Mouse (Mus musculus) ES-E14 (cell line): ENCODE results near the gene Gng7.

Experiments
- CHD2 ChIP-seq: IDR thresholded peaks from 2 replicates; pipeline ENCODE4 v1.6.1; 2014; ENCODE audit warnings: mild to moderate bottlenecking, low read depth, low read length, inconsistent platforms
- HCFC1 ChIP-seq: IDR thresholded peaks from 2 replicates; pipeline ENCODE4 v1.6.1; 2012; ENCODE audit warnings: low read length, inconsistent platforms, borderline replicate concordance; ENCODE audit not compliant: insufficient read depth
- MAFK ChIP-seq: IDR thresholded peaks from 2 replicates; pipeline ENCODE4 v1.6.1; 2014; ENCODE audit warnings: mild to moderate bottlenecking, low read depth, low read length, inconsistent platforms; ENCODE audit not compliant: insufficient read depth
- ZC3H11A ChIP-seq: IDR thresholded peaks from 2 replicates; pipeline ENCODE4 v1.6.1; 2012; ENCODE audit warnings: low read depth, mild to moderate bottlenecking, inconsistent platforms, low read length, borderline replicate concordance
- ZNF384 ChIP-seq: IDR thresholded peaks from 2 replicates; pipeline ENCODE4 v1.6.1; 2012; ENCODE audit warnings: low read depth, low read length, inconsistent platforms

DNA sequence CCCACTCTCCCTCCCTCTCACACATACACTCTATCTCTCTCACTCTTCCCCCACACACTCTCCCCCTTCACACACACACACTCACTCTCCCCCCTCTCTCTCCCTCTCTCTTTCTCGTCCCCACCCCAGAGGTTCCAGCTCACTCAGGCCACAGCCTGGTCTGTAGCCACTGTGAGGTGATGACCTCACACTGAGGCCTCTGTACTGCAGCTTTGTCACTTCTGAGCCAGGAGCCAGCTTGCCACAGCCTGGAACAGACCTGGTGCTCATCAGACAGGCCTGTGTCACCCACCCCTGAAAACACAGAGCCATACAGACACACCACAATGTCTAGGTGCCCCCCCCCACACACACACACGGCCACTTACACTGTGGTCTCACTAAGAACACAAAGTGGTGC lies 5.5 kb upstream of the Gng7 start:
- TF ChIP-seq CHD2, result no peak
- TF ChIP-seq ZNF384, result no peak
- TF ChIP-seq MAFK, result no peak
- TF ChIP-seq HCFC1, result no peak
- no peak for TF ChIP-seq ZC3H11A
